Mouse (Mus musculus) cortical plate, adult 2 months (tissue): ENCODE data around the gene Ciita.

Experiments used
- CTCF ChIP-seq: fragments of 200-500 bp; IDR thresholded peaks from 2 replicates; pipeline ENCODE4 v1.5.1; 2011; ENCODE audit warnings: mild to moderate bottlenecking, control low read depth, low read length; ENCODE audit not compliant: insufficient read depth; ENCODE audit errors: extremely low read depth
- POLR2A ChIP-seq: fragments of 200-500 bp; IDR thresholded peaks from 2 replicates; pipeline ENCODE4 v1.6.1; 2011; ENCODE audit warnings: mild to moderate bottlenecking, low read length, control low read depth; ENCODE audit not compliant: insufficient read depth; ENCODE audit errors: extremely low read depth

DNA sequence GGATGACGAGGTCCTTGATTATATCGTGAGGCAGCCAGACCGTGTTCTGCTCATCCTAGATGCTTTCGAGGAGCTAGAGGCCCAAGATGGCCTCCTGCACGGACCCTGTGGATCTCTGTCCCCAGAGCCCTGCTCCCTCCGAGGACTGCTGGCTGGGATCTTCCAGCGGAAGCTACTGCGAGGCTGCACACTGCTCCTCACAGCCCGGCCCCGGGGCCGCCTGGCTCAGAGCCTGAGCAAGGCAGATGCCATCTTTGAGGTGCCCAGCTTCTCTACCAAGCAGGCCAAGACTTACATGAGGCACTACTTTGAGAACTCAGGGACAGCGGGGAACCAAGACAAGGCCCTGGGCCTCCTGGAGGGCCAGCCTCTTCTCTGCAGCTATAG lies 31.3 kb downstream of the Ciita start:
- TF ChIP-seq CTCF (no peak), POLR2A (no peak)
